Mouse (Mus musculus): ENCODE measurements at regions not wholly inside any gene's neighbourhood (a gene's known extent, or its start where the extent isn't known, plus 50 kb on each side); places are given as distances from the start of the nearest gene placed in this dataset.

- TF ChIP-seq CTCF (IDR thresholded peaks at IDR 0.05; ENCODE audit: low read depth, low read length) (no peak), POLR2A (IDR thresholded peaks at IDR 0.05; ENCODE audit: insufficient read depth, low read length) (no peak), EP300 (IDR thresholded peaks at IDR 0.05; ENCODE audit: insufficient read depth, low read depth, low read length) (no peak)
Measured at GRCm38 (mm10) chr2:75510223-75510622, 148.8 kb upstream of the Hnrnpa3 start.
